Mouse (Mus musculus) cerebellum, postnatal 25 days (tissue): ENCODE measurements around the gene Ttc27.
A peak's percentile ranks its signal among the peaks of the same experiment; 100 is the strongest.

Experiments used
- DNase-seq, 2 experiments: peaks; one replicate each; pipeline ENCODE4 v3.0.0; 2021; ENCODE audit warnings: mixed read lengths in 2 of 2

The Ttc27 gene

GRCm38 (mm10) chr17:74753628-74754104, 36.1 kb downstream of the Ttc27 start:
- no peak for DNase-seq

GRCm38 (mm10) chr17:74754369-74755118, 37.0 kb downstream of the Ttc27 start:
- no peak for DNase-seq

- no peak for DNase-seq
These were observed 51.9 kb downstream of the Ttc27 start for GRCm38 (mm10) chr17:74769390-74769811.

DNA sequence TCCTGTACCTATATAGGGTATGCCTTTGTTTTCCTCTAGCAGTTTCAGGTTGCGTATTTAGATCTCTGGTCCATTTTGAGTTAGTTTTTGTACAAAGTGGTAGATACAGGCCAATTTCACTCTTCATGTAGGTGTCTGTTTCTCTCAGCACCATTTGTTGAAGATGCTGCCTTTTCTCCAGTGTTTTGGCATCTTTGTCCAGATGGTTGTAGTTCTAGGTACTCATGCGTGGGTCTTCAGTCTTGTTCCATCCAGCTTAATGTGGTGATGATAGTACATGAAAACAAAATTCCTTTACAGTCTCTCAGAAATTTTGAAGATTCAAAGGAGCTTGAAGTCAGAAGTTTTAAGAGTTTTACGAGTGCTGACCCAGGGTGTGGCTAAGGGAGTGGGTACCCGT, 54.8 kb downstream of the Ttc27 start:
- no peak for DNase-seq

- DNase-seq = no peak
These were observed 56.0 kb downstream of the Ttc27 start for GRCm38 (mm10) chr17:74773556-74773955.

DNA sequence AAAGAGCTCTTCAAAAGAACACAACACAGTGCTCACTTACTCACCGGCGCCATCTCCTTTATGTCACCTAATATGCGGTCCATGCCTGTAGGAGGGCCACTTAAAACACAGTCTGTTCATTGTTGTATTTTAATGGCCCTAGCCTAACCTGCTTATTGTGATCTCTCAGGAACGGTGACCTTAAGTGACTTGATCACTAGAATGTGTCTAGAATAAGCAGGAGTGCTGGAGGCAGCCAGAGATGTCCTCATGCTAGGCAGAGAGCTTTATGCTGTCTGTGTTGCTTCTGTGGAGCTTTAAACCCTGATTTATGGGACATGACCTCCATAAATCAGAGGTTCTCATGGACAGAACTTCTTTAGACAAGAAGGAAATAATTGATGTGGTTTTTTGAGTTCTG, 62.6 kb downstream of the Ttc27 start:
- DNase-seq = no peak

- DNase-seq = no peak
These were observed 63.1 kb downstream of the Ttc27 start for GRCm38 (mm10) chr17:74780627-74781026.

GRCm38 (mm10) chr17:74781911-74782310, 64.4 kb downstream of the Ttc27 start:
- no peak for DNase-seq

GRCm38 (mm10) chr17:74785586-74785985, 68.1 kb downstream of the Ttc27 start:
- no peak for DNase-seq

DNA sequence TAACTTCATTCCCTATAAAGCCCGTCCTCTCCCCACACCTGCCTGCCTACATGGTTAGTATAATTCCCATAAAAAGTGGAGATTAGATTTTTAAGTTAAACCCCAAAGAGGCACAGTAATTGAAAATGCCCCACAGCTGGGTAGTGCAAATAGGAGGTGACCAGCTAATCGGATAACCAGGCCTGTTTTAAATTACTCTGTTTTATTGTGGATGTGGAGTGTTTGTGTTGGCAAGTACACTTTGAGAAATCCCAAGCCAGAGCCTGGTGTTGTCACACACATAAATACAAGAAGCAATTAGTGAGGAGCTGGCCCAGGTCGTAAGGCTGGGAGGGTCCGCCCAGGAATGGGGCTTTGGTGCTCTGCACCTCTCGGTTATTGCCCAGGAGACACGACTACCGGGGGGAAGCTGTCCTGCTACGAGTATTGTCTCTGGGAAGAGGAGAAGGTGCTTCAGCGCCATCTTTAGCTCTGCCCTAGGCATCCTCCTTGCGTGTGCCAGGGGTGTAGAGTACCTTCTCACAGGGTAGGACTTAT, 68.7 kb downstream of the Ttc27 start:
- DNase-seq = no peak

- DNase-seq = no peak
These were observed 78.6 kb downstream of the Ttc27 start for GRCm38 (mm10) chr17:74796023-74796699.

DNA sequence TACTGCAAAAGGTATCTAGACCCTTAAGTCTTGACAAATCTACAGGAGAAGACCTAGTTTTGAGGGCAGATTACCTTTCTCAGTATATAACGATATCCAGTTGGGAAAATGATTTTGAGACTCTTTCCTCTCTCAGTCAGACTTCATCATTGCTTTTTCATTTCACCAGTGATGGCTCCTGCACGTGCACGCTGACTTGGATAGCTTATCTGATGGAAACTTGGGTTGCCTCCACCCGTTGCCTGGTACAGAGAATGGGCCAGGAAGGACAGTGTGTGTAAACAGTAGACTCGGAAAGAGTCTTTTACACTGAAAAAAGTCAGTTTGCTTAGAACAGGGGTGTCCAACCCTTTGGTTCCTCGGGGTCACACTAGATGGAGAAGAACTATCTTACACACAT, 82.3 kb downstream of the Ttc27 start:
- DNase-seq = no peak

GRCm38 (mm10) chr17:74802765-74803164, 85.2 kb downstream of the Ttc27 start:
- no peak for DNase-seq

GRCm38 (mm10) chr17:74803835-74804234, 86.3 kb downstream of the Ttc27 start:
- no peak for DNase-seq

- DNase-seq = no peak
These were observed 86.9 kb downstream of the Ttc27 start for GRCm38 (mm10) chr17:74804321-74804930.

DNA sequence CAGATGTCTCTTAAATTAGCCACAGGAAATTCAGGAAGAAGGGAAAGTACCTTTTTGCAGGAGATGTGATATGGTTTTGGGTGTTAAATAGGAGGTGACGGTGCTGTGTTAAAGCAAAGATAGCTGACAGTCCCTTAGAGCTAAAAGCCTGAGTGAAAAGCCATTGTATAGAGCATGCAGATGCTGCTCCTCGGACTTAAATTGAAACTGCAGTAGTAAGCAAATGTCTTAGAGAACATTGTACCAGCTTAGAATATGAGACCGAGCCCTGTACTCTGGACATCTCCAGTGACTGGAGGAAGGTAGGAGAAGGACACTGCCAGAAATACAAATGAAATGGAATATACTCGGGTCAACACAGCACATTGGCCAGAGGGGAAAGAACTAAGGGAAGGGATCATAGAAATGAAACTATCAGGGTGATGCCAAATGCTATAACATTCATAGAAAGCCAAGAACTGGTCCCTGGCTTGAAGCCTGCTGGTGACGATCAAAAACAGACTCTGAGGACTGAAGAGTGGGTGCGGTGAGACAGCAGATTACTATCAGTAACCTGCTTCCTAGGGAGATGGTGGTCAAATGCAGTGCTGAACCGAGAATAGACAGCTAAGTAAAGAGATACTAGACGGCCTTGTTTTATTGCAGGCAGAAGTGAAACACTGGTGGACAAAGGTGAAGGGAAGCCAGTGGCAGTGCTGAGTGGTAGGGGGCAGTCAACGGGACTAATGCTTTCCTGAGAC, 90.1 kb downstream of the Ttc27 start:
- no peak for DNase-seq

- no peak for DNase-seq
These were observed 90.8 kb downstream of the Ttc27 start for GRCm38 (mm10) chr17:74808330-74808729.

DNA sequence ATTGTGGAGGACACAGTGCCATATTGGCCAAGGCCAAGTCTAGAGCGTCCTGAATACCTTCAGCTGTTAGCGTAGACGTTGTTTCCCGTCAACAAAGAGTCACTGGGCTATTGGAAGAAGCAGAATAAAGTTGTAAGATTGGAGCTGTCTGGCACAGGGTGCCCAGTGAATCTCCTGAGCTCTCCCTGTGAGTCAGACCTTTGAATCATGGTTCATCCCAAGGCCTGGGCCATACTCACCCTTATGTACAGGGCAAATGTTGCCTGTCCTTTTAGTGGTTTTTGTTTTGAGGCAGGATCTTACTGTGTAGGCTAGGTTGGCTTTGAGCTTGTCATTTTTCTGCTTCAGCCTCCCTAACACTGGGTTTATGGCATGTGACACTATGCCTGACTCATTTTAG, 91.4 kb downstream of the Ttc27 start:
- no peak for DNase-seq

GRCm38 (mm10) chr17:74810892-74811625, 93.5 kb downstream of the Ttc27 start:
- DNase-seq = peak in 1 of 2 experiments; percentile 12

- no peak for DNase-seq
These were observed 102.2 kb downstream of the Ttc27 start for GRCm38 (mm10) chr17:74819711-74820110.

GRCm38 (mm10) chr17:74830851-74831250, 113.3 kb downstream of the Ttc27 start:
- DNase-seq = no peak

GRCm38 (mm10) chr17:74841721-74842120, 124.2 kb downstream of the Ttc27 start:
- no peak for DNase-seq
